Mouse (Mus musculus): ENCODE measurements around the gene AC161166.1.

DNA sequence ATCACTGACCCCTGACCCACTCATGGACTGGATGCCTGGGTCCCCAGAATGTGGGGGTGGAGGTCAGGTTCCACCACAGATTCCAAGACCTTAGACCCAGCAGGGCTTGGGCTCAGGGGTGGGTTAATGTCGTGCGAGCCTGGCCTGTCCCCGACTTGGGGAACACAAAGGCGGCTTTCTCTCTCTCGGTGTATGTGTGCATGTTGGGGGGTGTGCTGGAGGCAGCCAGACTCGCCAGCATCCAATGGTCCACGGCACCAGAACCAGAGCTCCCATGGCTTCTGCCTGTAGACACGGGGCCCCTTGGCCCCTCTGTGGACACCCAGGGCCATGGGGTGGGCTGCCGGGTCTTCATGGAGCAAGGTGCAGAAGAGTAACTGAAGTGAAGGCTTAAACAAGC is 26.8 kb downstream of the AC161166.1 start:
- TF ChIP-seq CTCF (IDR thresholded peaks at IDR 0.05; ENCODE audit: low read depth, low read length) (no peak), POLR2A (IDR thresholded peaks at IDR 0.05; ENCODE audit: borderline replicate concordance, low read depth, low read length) (no peak)

All from bone marrow macrophage, adult 2 months (primary cell).